ENCODE assay signal across 8 mouse cellular contexts in genomic region chr11:8955678-8956077, GRCm38 (mm10). TPM values are rescaled to one million over a fixed set of nuclear protein-coding genes. Genes with fewer than 3 reads are reported as not detected.
A peak's percentile ranks its signal among the peaks of the same experiment; 100 is the strongest.
DNase-seq lines count a peak whose midpoint lies in the region; ATAC-seq and TF ChIP-seq lines count a peak whose summit lies in the region.

No protein-coding gene starts in this region.

- WGBS in cerebellum, adult 2 months: 3% methylated on average over 1 of the region's 1 CpGs
- WGBS in embryonic facial prominence, embryonic 14.5 days: 8% methylated on average over 1 of the region's 1 CpGs
- 5% methylated on average over 1 of the region's 1 CpGs for WGBS in midbrain, embryonic 14.5 days

- H3K36me3 ChIP-seq in embryonic facial prominence, embryonic 14.5 days (ENCODE audit: control insufficient read depth, insufficient read depth, low read length): no peaks in the 10 kb centered on the region
- no peaks in the 10 kb centered on the region for H3K36me3 ChIP-seq in midbrain, embryonic 14.5 days (ENCODE audit: control insufficient read depth, insufficient read depth, low read length)

- H3K4me1 ChIP-seq in cerebellum, adult 2 months (ENCODE audit: control insufficient read depth, insufficient read depth, low read length): no peaks in the 10 kb centered on the region
- H3K4me1 ChIP-seq in embryonic facial prominence, embryonic 14.5 days (ENCODE audit: control insufficient read depth, insufficient read depth, low read length): peaks cover 4% of the 10 kb centered on the region; the same call in 1 of the 2 replicates
- no peaks in the 10 kb centered on the region for H3K4me1 ChIP-seq in midbrain, embryonic 14.5 days (ENCODE audit: control insufficient read depth, insufficient read depth, low read length)

- H3K4me3 ChIP-seq in cerebellum, adult 2 months (replicated peaks; ENCODE audit: insufficient read depth, low read depth, low read length): no peak overlapping the region
- H3K4me3 ChIP-seq in embryonic facial prominence, embryonic 14.5 days (ENCODE audit: low read depth, low read length): no peak overlapping the region
- H3K4me3 ChIP-seq in midbrain, embryonic 14.5 days (replicated peaks; ENCODE audit: low read depth, low read length): no peak overlapping the region

- peak; percentile 69 for TF ChIP-seq CTCF in cerebellum, adult 2 months (IDR thresholded peaks at IDR 0.05; ENCODE audit: borderline replicate concordance, insufficient read depth, low read depth, low read length)

- no peak overlapping the region for H3K9ac ChIP-seq in embryonic facial prominence, embryonic 14.5 days (ENCODE audit: low read depth, low read length)
- no peak overlapping the region for H3K9ac ChIP-seq in midbrain, embryonic 14.5 days (replicated peaks; ENCODE audit: low read length)

- no peak for ATAC-seq in embryonic facial prominence, embryonic 14.5 days (ENCODE audit: low read depth)
- ATAC-seq in midbrain, embryonic 14.5 days (ENCODE audit: low FRiP score, low TSS enrichment): peak; percentile 49; the same call in 1 of the 2 replicates

- no peak for TF ChIP-seq POLR2A in cerebellum, adult 2 months (IDR thresholded peaks at IDR 0.05; ENCODE audit: borderline replicate concordance, insufficient read depth, low read length)

- H3K9me3 ChIP-seq in embryonic facial prominence, embryonic 14.5 days (ENCODE audit: control insufficient read depth, low read length): no peaks in the 10 kb centered on the region
- H3K9me3 ChIP-seq in midbrain, embryonic 14.5 days (ENCODE audit: control insufficient read depth, low read length): no peaks in the 10 kb centered on the region

- no peak overlapping the region for H3K27ac ChIP-seq in cerebellum, adult 2 months (ENCODE audit: insufficient read depth, low read length)
- H3K27ac ChIP-seq in embryonic facial prominence, embryonic 14.5 days (replicated peaks; ENCODE audit: low read depth, low read length): no peak overlapping the region
- H3K27ac ChIP-seq in midbrain, embryonic 14.5 days (replicated peaks; ENCODE audit: low read depth, low read length): no peak overlapping the region

- H3K4me2 ChIP-seq in embryonic facial prominence, embryonic 14.5 days (ENCODE audit: low read depth, low read length): no peak overlapping the region
- H3K4me2 ChIP-seq in midbrain, embryonic 14.5 days (ENCODE audit: low read length): no peak overlapping the region

- H3K27me3 ChIP-seq in cerebellum, adult 2 months (ENCODE audit: control insufficient read depth, insufficient read depth, low read length): no peaks in the 10 kb centered on the region
- H3K27me3 ChIP-seq in embryonic facial prominence, embryonic 14.5 days (replicated peaks; ENCODE audit: control insufficient read depth, insufficient read depth, low read length): no peaks in the 10 kb centered on the region
- H3K27me3 ChIP-seq in midbrain, embryonic 14.5 days (ENCODE audit: control insufficient read depth, insufficient read depth, low read length): no peaks in the 10 kb centered on the region

- DNase-seq in cerebellum, adult 2 months: peak; percentile 16 to 20
- no peak for DNase-seq in cerebellum, adult 9-10 months
- peak; percentile 69 for DNase-seq in right cerebral cortex, postnatal 4 days
- no peak for DNase-seq in right cerebral cortex, postnatal 36 days (ENCODE audit: low spot score in 2 of 2)
- DNase-seq in embryonic facial prominence, embryonic 14.5 days (ENCODE audit: low spot score): peak; percentile 61
- DNase-seq in kidney, postnatal 36 days: peak; percentile 13 to 54
- peak; percentile 79 for DNase-seq in midbrain, embryonic 14.5 days
- DNase-seq in spleen, postnatal 4 days (ENCODE audit: low spot score in 2 of 2): no peak

RNA-seq across cellular contexts. Expression of gene Pkd1l1, which starts 17.4 kb away (rescaled TPM):
- 0.13 and 0.29 TPM in 2 replicates for polyA plus RNA-seq in cerebellum, adult 2 months (2012; rRNA removed)
- 0.01 and 0.20 TPM in 2 replicates for polyA plus RNA-seq in embryonic facial prominence, embryonic 14.5 days (2014; fragmentation: Nextera tagmentation; extraction: Ambion mirVana)
- 0.09 and 0.45 TPM in 2 replicates for polyA plus RNA-seq in midbrain, embryonic 14.5 days (2014; fragmentation: Nextera tagmentation; extraction: Ambion mirVana)

RNA-seq across cellular contexts. Expression of gene Hus1, which starts 55.3 kb away (rescaled TPM):
- 13.5 and 14.4 TPM in 2 replicates for polyA plus RNA-seq in cerebellum, adult 2 months (2012; rRNA removed)
- 11.8 and 13.5 TPM in 2 replicates for polyA plus RNA-seq in embryonic facial prominence, embryonic 14.5 days (2014; fragmentation: Nextera tagmentation; extraction: Ambion mirVana)
- polyA plus RNA-seq in midbrain, embryonic 14.5 days (2014; fragmentation: Nextera tagmentation; extraction: Ambion mirVana): 11.1 and 11.9 TPM in 2 replicates

Comparison
In these comparisons a context has a peak if more than half of its experiments do, and no peak if none do; other contexts are left out.
1. DNase-seq: peak in cerebellum, adult 2 months (2 of 2), right cerebral cortex, postnatal 4 days (single experiment), embryonic facial prominence, embryonic 14.5 days (single experiment), kidney, postnatal 36 days (2 of 2) and midbrain, embryonic 14.5 days (single experiment); none in cerebellum, adult 9-10 months (single experiment), right cerebral cortex, postnatal 36 days (0 of 2) and spleen, postnatal 4 days (0 of 2).